Mouse (Mus musculus): ENCODE results near the gene Vmn2r75. TPM values are rescaled to one million over a fixed set of nuclear protein-coding genes. Genes with fewer than 3 reads are reported as not detected.
"Not testable (repeated sequence)": the region's sequence is repeated elsewhere in the genome, so short reads cannot be mapped to it uniquely, and the experiment has no call there.

Gene Vmn2r75
- total RNA-seq (2014; fragmentation: Nextera tagmentation), result not detected in 2 replicates
- not detected in 2 replicates for total RNA-seq (2017)

- ATAC-seq (replicated peaks; ENCODE audit: poor library complexity, severe bottlenecking), result not testable (repeated sequence)
These were observed at the start of gene Vmn2r75 for GRCm38 (mm10) chr7:86171678-86172077. Gene Vmn2r75 (minus strand): TSS chr7:86171778.

- no peak for ATAC-seq (replicated peaks; ENCODE audit: poor library complexity, severe bottlenecking)
These were observed 39.8 kb upstream of the Vmn2r75 start for GRCm38 (mm10) chr7:86211345-86211744.

Other genes with a start within 250 kb of the Vmn2r75 start
- not detected in 2 replicates for gene Vmn2r74, start 210.1 kb downstream of the Vmn2r75 start, total RNA-seq (2014; fragmentation: Nextera tagmentation)
- gene Vmn2r74, start 210.1 kb downstream of the Vmn2r75 start, total RNA-seq (2017), result not detected in 2 replicates
- gene Vmn2r76, start 74.5 kb upstream of the Vmn2r75 start, total RNA-seq (2014; fragmentation: Nextera tagmentation), result not detected in 2 replicates
- not detected in 2 replicates for gene Vmn2r76, start 74.5 kb upstream of the Vmn2r75 start, total RNA-seq (2017)
- not detected in 2 replicates for gene Olfr310, start 105.4 kb upstream of the Vmn2r75 start, total RNA-seq (2014; fragmentation: Nextera tagmentation)
- not detected in 2 replicates for gene Olfr310, start 105.4 kb upstream of the Vmn2r75 start, total RNA-seq (2017)
- gene Olfr309, start 141.9 kb upstream of the Vmn2r75 start, total RNA-seq (2014; fragmentation: Nextera tagmentation), result not detected in 2 replicates
- gene Olfr309, start 141.9 kb upstream of the Vmn2r75 start, total RNA-seq (2017), result not detected in 2 replicates
- gene Olfr308, start 153.9 kb upstream of the Vmn2r75 start, total RNA-seq (2014; fragmentation: Nextera tagmentation), result not detected in 2 replicates
- not detected in 2 replicates for gene Olfr308, start 153.9 kb upstream of the Vmn2r75 start, total RNA-seq (2017)
- gene Olfr307, start 165.8 kb upstream of the Vmn2r75 start, total RNA-seq (2014; fragmentation: Nextera tagmentation), result not detected in 2 replicates
- not detected in 2 replicates for gene Olfr307, start 165.8 kb upstream of the Vmn2r75 start, total RNA-seq (2017)
- gene Olfr305, start 195.2 kb upstream of the Vmn2r75 start, total RNA-seq (2014; fragmentation: Nextera tagmentation), result not detected in 2 replicates
- not detected in 2 replicates for gene Olfr305, start 195.2 kb upstream of the Vmn2r75 start, total RNA-seq (2017)
- gene Olfr304, start 214.9 kb upstream of the Vmn2r75 start, total RNA-seq (2014; fragmentation: Nextera tagmentation), result not detected in 2 replicates
- not detected in 2 replicates for gene Olfr304, start 214.9 kb upstream of the Vmn2r75 start, total RNA-seq (2017)
- not detected in 2 replicates for gene Olfr303, start 226.0 kb upstream of the Vmn2r75 start, total RNA-seq (2014; fragmentation: Nextera tagmentation)
- gene Olfr303, start 226.0 kb upstream of the Vmn2r75 start, total RNA-seq (2017), result not detected in 2 replicates
- gene Olfr301, start 232.1 kb upstream of the Vmn2r75 start, total RNA-seq (2014; fragmentation: Nextera tagmentation), result not detected in 2 replicates
- gene Olfr301, start 232.1 kb upstream of the Vmn2r75 start, total RNA-seq (2017), result not detected in 2 replicates